Mouse (Mus musculus) spleen, adult 2 months (tissue): ENCODE data around the gene Gm20517. TPM values are rescaled to one million over a fixed set of nuclear protein-coding genes. Genes with fewer than 3 reads are reported as not detected.

Source experiments
- DNase-seq, 2 experiments: peaks; one replicate each; pipeline versions ENCODE4 v3.0.0 to v3.0.0-alpha.2; 2012 to 2021; ENCODE audit warnings: low spot score in 2 of 2, low read depth in 1 of 2
- H3K27ac ChIP-seq: fragments of 200-500 bp; 2 replicates; pipeline ENCODE4 v1.5.1; 2012; ENCODE audit warnings: low read length, inconsistent platforms; ENCODE audit not compliant: insufficient read depth
- H3K27me3 ChIP-seq: fragments of 200-500 bp; 2 replicates; pipeline ENCODE4 v1.6.1; 2012; ENCODE audit warnings: mild to moderate bottlenecking, moderate library complexity, low read length, inconsistent platforms; ENCODE audit not compliant: control insufficient read depth, insufficient read depth
- H3K36me3 ChIP-seq: fragments of 200-500 bp; 2 replicates; pipeline ENCODE4 v1.6.1; 2012; ENCODE audit warnings: mild to moderate bottlenecking, low read length, inconsistent platforms; ENCODE audit not compliant: control insufficient read depth, insufficient read depth
- H3K4me1 ChIP-seq: fragments of 200-500 bp; 2 replicates; pipeline ENCODE4 v1.6.1; 2011; ENCODE audit warnings: inconsistent platforms; ENCODE audit not compliant: control insufficient read depth, insufficient read depth, insufficient read length
- H3K4me3 ChIP-seq: fragments of 200-500 bp; 2 replicates; pipeline ENCODE4 v1.5.1; 2011; ENCODE audit warnings: mild to moderate bottlenecking, inconsistent platforms; ENCODE audit not compliant: insufficient read depth, insufficient read length; ENCODE audit errors: extremely low read depth
- CTCF ChIP-seq: fragments of 200-500 bp; IDR thresholded peaks from 2 replicates; pipeline ENCODE4 v1.5.1; 2011; ENCODE audit warnings: mild to moderate bottlenecking, inconsistent platforms; ENCODE audit not compliant: insufficient read depth, insufficient read length, insufficient replicate concordance; ENCODE audit errors: extremely low read depth
- POLR2A ChIP-seq: fragments of 200-500 bp; IDR thresholded peaks from 2 replicates; pipeline ENCODE4 v1.6.1; 2011; ENCODE audit warnings: low read depth, low read length, inconsistent platforms
- WGBS: fragments of 180-500 bp; shearing (Covaris S2); methylation state at CpG from one replicate; pipeline ENCODE4 v1.1.7; 2018; 5-methylcytosine and 5-hydroxymethylcytosine counted together
- polyA plus RNA-seq: library from polyadenylated mRNA; depleted of rRNA; stranded (reverse); fragments of >200 nt; gene quantifications from 2 replicates; pipeline ENCODE4 v1.2.3, GENCODE M21; 2012; rRNA removed

Gm20517 gene
- polyA plus RNA-seq, 1 experiment: 0.39 TPM

- no peaks in the 10 kb centered on the region for H3K4me1 ChIP-seq
- H3K4me3 ChIP-seq: no peak overlapping the region
- 0 out of 2 replicates have a peak, but pooled peaks cover 1% of the 10 kb centered on the region for H3K27me3 ChIP-seq
- no peak overlapping the region for H3K27ac ChIP-seq
- 72% methylated on average over 15 of the region's 22 CpGs for WGBS
- no peak for DNase-seq
- H3K36me3 ChIP-seq: no peaks in the 10 kb centered on the region
- TF ChIP-seq CTCF (no peak), POLR2A (no peak)
These were observed 101.6 kb downstream of the Gm20517 start for GRCm38 (mm10) chr17:47712889-47713571.

- H3K27me3 ChIP-seq: 0 out of 2 replicates have a peak, but pooled peaks cover 1% of the 10 kb centered on the region
- no peak for DNase-seq
- 17% methylated on average over 3 of the region's 3 CpGs for whole genome bisulfite sequencing
- H3K4me1 ChIP-seq: no peaks in the 10 kb centered on the region
- no peaks in the 10 kb centered on the region for H3K36me3 ChIP-seq
- H3K4me3 ChIP-seq: no peak overlapping the region
- TF ChIP-seq CTCF (no peak), POLR2A (no peak)
- no peak overlapping the region for H3K27ac ChIP-seq
These were observed 103.6 kb downstream of the Gm20517 start for GRCm38 (mm10) chr17:47715037-47715436.

- Histone ChIP-seq H3K27me3 (0 out of 2 replicates have a peak, but pooled peaks cover 1% of the 10 kb centered on the region), H3K4me3 (no peak overlapping the region), H3K27ac (no peak overlapping the region), H3K4me1 (no peaks in the 10 kb centered on the region), H3K36me3 (no peaks in the 10 kb centered on the region)
- TF ChIP-seq CTCF: no peak
- no peak for TF ChIP-seq POLR2A
- no peak for DNase-seq
- WGBS: 69% methylated on average over 4 of the region's 4 CpGs
These were observed 109.8 kb downstream of the Gm20517 start for GRCm38 (mm10) chr17:47721183-47721582.

GRCm38 (mm10) chr17:47726566-47726965, 115.2 kb downstream of the Gm20517 start, which contains the start of gene Pgc:
Gene Pgc (plus strand): TSS chr17:47726842.
- WGBS: 88% methylated on average over 11 of the region's 11 CpGs
- Histone ChIP-seq H3K36me3 (no peaks in the 10 kb centered on the region), H3K27ac (no peak within 1 kb of the TSS), H3K4me1 (no peaks in the 10 kb centered on the region), H3K27me3 (no peaks in the 10 kb centered on the region), H3K4me3 (no peak within 1 kb of the TSS)
- no peak for DNase-seq
- TF ChIP-seq CTCF (no peak), POLR2A (no peak)

GRCm38 (mm10) chr17:47730633-47731575, 119.5 kb downstream of the Gm20517 start:
- 80% methylated on average over 24 of the region's 24 CpGs for WGBS
- no peaks in the 10 kb centered on the region for H3K27me3 ChIP-seq
- H3K4me3 ChIP-seq: no peak overlapping the region
- no peak overlapping the region for H3K27ac ChIP-seq
- H3K4me1 ChIP-seq: no peaks in the 10 kb centered on the region
- no peaks in the 10 kb centered on the region for H3K36me3 ChIP-seq
- TF ChIP-seq POLR2A (no peak), CTCF (no peak)
- DNase-seq: no peak

Other genes starting within 250 kb of the Gm20517 start
- 10.1 and 11.3 TPM in 2 replicates for gene Mrps10, start 242.7 kb upstream of the Gm20517 start, polyA plus RNA-seq
- 1.7 and 2.2 TPM in 2 replicates for gene Guca1b, start 226.2 kb upstream of the Gm20517 start, polyA plus RNA-seq
- gene Guca1a, start 211.0 kb upstream of the Gm20517 start, polyA plus RNA-seq: 1.9 and 2.0 TPM in 2 replicates
- gene AI661453, start 175.0 kb upstream of the Gm20517 start, polyA plus RNA-seq: 0.26 and 0.28 TPM in 2 replicates
- gene 1700001C19Rik, start 174.2 kb upstream of the Gm20517 start, polyA plus RNA-seq: not detected in 2 replicates
- gene Taf8, start 109.3 kb upstream of the Gm20517 start, polyA plus RNA-seq: 26.5 and 29.7 TPM in 2 replicates
- gene Ccnd3, start 106.5 kb upstream of the Gm20517 start, polyA plus RNA-seq: 171 and 240 TPM in 2 replicates
- gene Bysl, start 97 bp upstream of the Gm20517 start, polyA plus RNA-seq: 5.8 and 7.5 TPM in 2 replicates
- gene Med20, start within 50 bp of the Gm20517 start, polyA plus RNA-seq: 18.8 and 20.6 TPM in 2 replicates
- gene Usp49, start 19.1 kb downstream of the Gm20517 start, polyA plus RNA-seq: 4.5 and 4.6 TPM in 2 replicates
- 58.0 and 63.1 TPM in 2 replicates for gene Tomm6, start 76.8 kb downstream of the Gm20517 start, polyA plus RNA-seq
- 4.7 and 5.9 TPM in 2 replicates for gene Frs3, start 77.4 kb downstream of the Gm20517 start, polyA plus RNA-seq
- 0.26 and 0.50 TPM in 2 replicates for gene Gm21981, start 82.9 kb downstream of the Gm20517 start, polyA plus RNA-seq
- 0.83 and 1.7 TPM in 2 replicates for gene Prickle4, start 83.1 kb downstream of the Gm20517 start, polyA plus RNA-seq
- 0.18 TPM in 1 of 2 replicates, not detected in the other for gene Pgc, start 115.3 kb downstream of the Gm20517 start, polyA plus RNA-seq
- 110 and 131 TPM in 2 replicates for gene Tfeb, start 125.4 kb downstream of the Gm20517 start, polyA plus RNA-seq
- gene Mdfi, start 223.1 kb downstream of the Gm20517 start, polyA plus RNA-seq: 7.1 and 8.8 TPM in 2 replicates